Mouse (Mus musculus) forebrain, embryonic 13.5 days (tissue): ENCODE results near the gene Maco1. TPM values are rescaled to one million over a fixed set of nuclear protein-coding genes. Genes with fewer than 3 reads are reported as not detected.

Experiments
- ATAC-seq: fragments of 200-750 bp; cut with Nextera tagmentation; 2 replicates; pipeline ENCODE4 v1.8.0; 2017
- H3K27ac ChIP-seq: fragments of 300-500 bp; sonication (generic); 2 replicates; pipeline ENCODE4 v1.5.1; 2015; ENCODE audit warnings: inconsistent platforms, mild to moderate bottlenecking, moderate library complexity
- H3K27me3 ChIP-seq: fragments of 300-500 bp; sonication (generic); 2 replicates; pipeline ENCODE4 v1.6.1; 2015; ENCODE audit warnings: mild to moderate bottlenecking, inconsistent platforms
- H3K36me3 ChIP-seq: fragments of 300-500 bp; sonication (generic); 2 replicates; pipeline ENCODE4 v1.6.1; 2015; ENCODE audit warnings: mild to moderate bottlenecking, inconsistent platforms; ENCODE audit not compliant: poor library complexity, severe bottlenecking
- H3K4me1 ChIP-seq: fragments of 300-500 bp; sonication (generic); 2 replicates; pipeline ENCODE4 v1.6.1; 2015; ENCODE audit warnings: inconsistent platforms
- H3K4me2 ChIP-seq: fragments of 300-500 bp; sonication (generic); 2 replicates; pipeline ENCODE4 v1.6.1; 2015; ENCODE audit warnings: inconsistent platforms, mild to moderate bottlenecking, moderate library complexity
- H3K4me3 ChIP-seq: fragments of 300-500 bp; sonication (generic); 2 replicates; pipeline ENCODE4 v1.5.1; 2015; ENCODE audit warnings: mild to moderate bottlenecking, inconsistent platforms
- H3K9ac ChIP-seq: fragments of 300-500 bp; sonication (generic); 2 replicates; pipeline ENCODE4 v1.6.1; 2015; ENCODE audit warnings: mild to moderate bottlenecking, inconsistent platforms
- H3K9me3 ChIP-seq: fragments of 300-500 bp; sonication (generic); replicated peaks from 2 replicates; pipeline ENCODE4 v1.6.1; 2016; ENCODE audit warnings: inconsistent platforms
- WGBS: fragments of 180-500 bp; shearing (Covaris S2); methylation state at CpG from one replicate; pipeline ENCODE4 v1.1.7; 2015; 5-methylcytosine and 5-hydroxymethylcytosine counted together
- polyA plus RNA-seq: library from polyadenylated mRNA; unstranded; fragments of >200 nt; fragmentation: Nextera tagmentation; extraction: Ambion mirVana; gene quantifications from 2 replicates; pipeline ENCODE4 v1.2.1, GENCODE M21; 2015

Gene Maco1
- polyA plus RNA-seq, 1 experiment from 2014 or later: 91.3 TPM

DNA sequence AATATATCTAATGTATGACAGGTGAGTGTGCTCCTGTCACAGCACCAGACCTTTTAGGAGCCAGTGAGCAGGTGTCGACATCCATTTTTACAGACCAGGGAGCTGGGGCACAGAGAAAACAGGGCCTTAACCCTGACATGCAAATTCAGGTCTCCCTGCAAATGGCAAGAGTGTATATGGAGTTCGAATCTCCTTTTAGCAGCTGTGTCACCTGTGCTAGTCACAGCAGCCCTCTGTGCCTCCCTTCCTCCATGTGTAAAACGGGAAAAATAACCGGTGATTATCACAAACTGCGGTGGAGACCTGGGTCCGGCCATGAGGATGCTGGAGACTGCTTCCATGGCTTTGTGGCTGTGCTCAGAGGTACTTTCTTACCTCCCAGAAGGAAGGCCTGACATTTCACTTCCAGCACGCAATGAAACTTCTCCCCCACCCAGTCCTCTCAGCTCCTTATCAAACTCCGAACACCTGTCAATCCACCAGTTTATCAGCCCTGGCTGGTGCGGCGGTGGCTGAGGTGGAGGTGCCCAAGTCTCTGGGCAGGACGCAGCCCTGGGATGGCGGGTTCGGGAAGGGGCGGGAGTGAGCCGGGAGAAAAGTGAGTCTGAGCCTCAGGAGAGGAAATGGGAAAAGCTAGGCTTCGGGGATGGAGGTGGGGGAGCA lies 16.1 kb upstream of the Maco1 start:
- Histone ChIP-seq H3K9me3 (no peaks in the 10 kb centered on the region), H3K27ac (no peak overlapping the region), H3K36me3 (no peaks in the 10 kb centered on the region), H3K27me3 (peaks cover 41% of the 10 kb centered on the region), H3K4me2 (no peak overlapping the region), H3K4me3 (no peak overlapping the region), H3K4me1 (no peaks in the 10 kb centered on the region), H3K9ac (no peak overlapping the region)
- ATAC-seq: no peak
- WGBS: 12% methylated on average over 16 of the region's 16 CpGs

DNA sequence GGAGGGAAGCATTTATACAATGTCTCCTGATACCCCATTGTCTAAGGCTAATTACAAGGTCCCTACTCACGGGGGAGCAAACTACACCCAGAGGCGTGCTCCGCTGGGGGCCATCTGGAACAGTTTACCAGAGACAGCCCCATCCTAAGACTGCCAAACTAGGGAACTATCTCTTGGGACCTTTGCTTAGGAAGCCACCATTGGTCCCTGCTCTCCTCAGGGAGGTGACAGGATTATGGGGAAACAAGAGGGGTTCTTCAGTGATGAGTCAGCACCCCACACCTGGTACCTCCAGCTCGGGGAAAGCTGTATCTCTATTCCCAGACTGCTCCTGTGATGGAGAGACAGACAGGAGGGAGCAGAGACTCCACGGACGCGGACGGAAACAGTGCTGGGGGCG lies 15.3 kb upstream of the Maco1 start:
- Histone ChIP-seq H3K36me3 (no peaks in the 10 kb centered on the region), H3K9me3 (no peaks in the 10 kb centered on the region), H3K4me3 (no peak overlapping the region), H3K27me3 (peaks cover 41% of the 10 kb centered on the region), H3K4me1 (no peaks in the 10 kb centered on the region), H3K27ac (no peak overlapping the region), H3K4me2 (no peak overlapping the region), H3K9ac (no peak overlapping the region)
- no peak for ATAC-seq
- 24% methylated on average over 8 of the region's 9 CpGs for WGBS

- Histone ChIP-seq H3K9ac (no peak overlapping the region), H3K27me3 (peaks cover 41% of the 10 kb centered on the region), H3K27ac (no peak overlapping the region), H3K36me3 (no peaks in the 10 kb centered on the region), H3K4me2 (no peak overlapping the region), H3K4me3 (no peak overlapping the region), H3K9me3 (no peaks in the 10 kb centered on the region), H3K4me1 (no peaks in the 10 kb centered on the region)
- WGBS: 89% methylated on average over 10 of the region's 10 CpGs
- no peak for ATAC-seq
Measured at GRCm38 (mm10) chr4:134868065-134868464, 14.9 kb upstream of the Maco1 start.

DNA sequence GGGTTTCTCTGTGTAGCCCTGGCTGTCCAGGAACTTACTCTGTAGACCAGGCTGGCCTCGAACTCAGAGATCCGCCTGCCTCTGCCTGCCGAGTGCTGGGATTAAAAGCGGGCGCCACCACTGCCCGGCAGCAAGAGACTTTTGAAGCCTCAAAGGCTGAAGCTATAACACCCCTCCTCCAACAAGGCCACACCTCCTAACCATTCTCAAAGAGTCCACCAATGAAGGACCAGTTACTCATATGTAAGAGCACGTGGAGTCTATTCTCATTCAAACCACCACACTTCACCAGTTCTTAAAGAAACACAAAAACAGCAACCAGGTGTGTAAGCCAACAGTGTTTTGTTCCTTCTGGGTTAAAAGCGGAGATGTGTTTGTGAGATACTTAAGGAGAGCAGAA lies 14.5 kb upstream of the Maco1 start:
- Histone ChIP-seq H3K4me3 (no peak overlapping the region), H3K36me3 (no peaks in the 10 kb centered on the region), H3K9me3 (no peaks in the 10 kb centered on the region), H3K4me1 (no peaks in the 10 kb centered on the region), H3K4me2 (no peak overlapping the region), H3K27me3 (peaks cover 41% of the 10 kb centered on the region), H3K27ac (no peak overlapping the region), H3K9ac (no peak overlapping the region)
- ATAC-seq: no peak
- 88% methylated on average over 8 of the region's 8 CpGs for WGBS

DNA sequence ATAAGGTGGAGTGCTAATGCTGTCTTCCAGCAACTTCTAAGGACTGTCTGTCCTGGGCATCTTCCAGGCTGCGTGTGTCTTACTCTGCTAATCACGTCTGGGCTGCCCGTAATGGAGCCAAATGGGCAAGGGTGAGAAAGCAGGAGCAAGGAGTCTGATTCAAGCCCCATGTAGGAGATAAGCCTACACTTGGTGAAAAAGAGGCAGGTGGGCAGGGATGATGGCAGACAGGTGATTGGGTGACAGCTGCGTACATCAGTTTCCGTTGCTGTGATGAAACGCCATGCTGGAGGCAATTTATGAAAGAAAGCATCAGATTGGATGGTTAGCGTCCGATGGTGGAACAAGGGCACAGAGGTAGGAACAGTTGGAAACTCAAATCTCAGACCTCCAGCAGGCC lies 14.1 kb upstream of the Maco1 start:
- no peak for ATAC-seq
- Histone ChIP-seq H3K9ac (no peak overlapping the region), H3K36me3 (no peaks in the 10 kb centered on the region), H3K27me3 (peaks cover 40% of the 10 kb centered on the region), H3K9me3 (no peaks in the 10 kb centered on the region), H3K4me3 (no peak overlapping the region), H3K4me2 (no peak overlapping the region), H3K27ac (no peak overlapping the region), H3K4me1 (no peaks in the 10 kb centered on the region)
- 90% methylated on average over 8 of the region's 8 CpGs for WGBS

GRCm38 (mm10) chr4:134865789-134866188 lies 12.6 kb upstream of the Maco1 start:
- Histone ChIP-seq H3K9ac (no peak overlapping the region), H3K4me3 (no peak overlapping the region), H3K4me1 (no peaks in the 10 kb centered on the region), H3K9me3 (no peaks in the 10 kb centered on the region), H3K4me2 (no peak overlapping the region), H3K36me3 (no peaks in the 10 kb centered on the region), H3K27ac (no peak overlapping the region), H3K27me3 (peaks cover 32% of the 10 kb centered on the region)
- 92% methylated on average over 5 of the region's 5 CpGs for WGBS
- ATAC-seq: no peak

DNA sequence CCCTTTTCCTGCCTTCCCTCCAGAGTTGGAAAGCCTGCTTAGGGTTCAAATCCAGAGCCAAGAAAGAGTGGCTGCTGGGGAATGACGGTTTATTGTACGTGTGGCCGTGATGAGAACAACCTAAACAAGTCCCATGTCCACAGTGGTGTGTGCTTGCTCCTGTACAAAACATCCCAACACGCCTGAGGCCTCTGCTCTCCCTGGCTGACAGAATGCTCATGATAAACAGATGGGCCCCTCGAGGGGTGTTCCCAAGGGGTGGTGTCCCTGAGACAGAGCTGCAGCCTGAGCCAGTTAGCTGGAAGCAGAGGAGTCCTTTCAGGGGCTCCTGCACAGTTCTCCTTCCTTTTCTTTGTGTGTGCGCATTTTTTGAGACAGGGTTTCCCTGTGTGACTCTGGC lies 12.2 kb upstream of the Maco1 start:
- Histone ChIP-seq H3K9me3 (no peaks in the 10 kb centered on the region), H3K4me1 (no peaks in the 10 kb centered on the region), H3K4me2 (no peak overlapping the region), H3K4me3 (no peak overlapping the region), H3K27me3 (peaks cover 28% of the 10 kb centered on the region), H3K9ac (no peak overlapping the region), H3K36me3 (no peaks in the 10 kb centered on the region), H3K27ac (no peak overlapping the region)
- WGBS: 69% methylated on average over 6 of the region's 6 CpGs
- no peak for ATAC-seq

- no peak for ATAC-seq
- 74% methylated on average over 14 of the region's 14 CpGs for WGBS
Measured at GRCm38 (mm10) chr4:134863937-134864729, 11.0 kb upstream of the Maco1 start, which contains the start of gene Rhd. Gene Rhd, plus strand, starts transcription at chr4:134864536.

DNA sequence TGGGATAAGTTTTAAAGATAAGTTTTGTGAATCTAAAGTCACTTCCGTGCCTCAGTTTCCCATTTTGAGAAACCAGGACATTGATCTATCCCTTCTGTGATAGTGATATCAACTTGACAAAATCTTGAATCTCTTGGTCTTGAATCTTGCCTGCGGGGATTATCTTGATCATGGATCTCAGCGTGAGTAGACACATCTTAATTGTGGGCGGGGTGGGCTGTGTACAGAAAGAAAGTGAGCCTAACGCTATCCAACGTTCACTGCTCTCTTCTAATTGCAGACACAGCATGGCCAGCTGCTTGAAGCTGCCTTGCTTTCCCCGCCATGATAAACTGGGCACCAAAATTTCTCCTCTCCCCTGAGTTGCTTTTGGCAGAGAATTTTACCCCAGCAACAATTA lies 9.9 kb upstream of the Maco1 start:
- WGBS: 82% methylated on average over 7 of the region's 7 CpGs

More at GRCm38 (mm10) chr4:134863937-134864729, 11.0 kb upstream of the Maco1 start, which contains the start of gene Rhd:
- Histone ChIP-seq H3K4me3 (no peak within 1 kb of the TSS), H3K9me3 (no peaks in the 10 kb centered on the region), H3K27ac (no peak within 1 kb of the TSS), H3K4me1 (no peaks in the 10 kb centered on the region), H3K27me3 (peaks cover 16% of the 10 kb centered on the region), H3K9ac (no peak within 1 kb of the TSS), H3K36me3 (no peaks in the 10 kb centered on the region), H3K4me2 (no peak within 1 kb of the TSS)

DNA sequence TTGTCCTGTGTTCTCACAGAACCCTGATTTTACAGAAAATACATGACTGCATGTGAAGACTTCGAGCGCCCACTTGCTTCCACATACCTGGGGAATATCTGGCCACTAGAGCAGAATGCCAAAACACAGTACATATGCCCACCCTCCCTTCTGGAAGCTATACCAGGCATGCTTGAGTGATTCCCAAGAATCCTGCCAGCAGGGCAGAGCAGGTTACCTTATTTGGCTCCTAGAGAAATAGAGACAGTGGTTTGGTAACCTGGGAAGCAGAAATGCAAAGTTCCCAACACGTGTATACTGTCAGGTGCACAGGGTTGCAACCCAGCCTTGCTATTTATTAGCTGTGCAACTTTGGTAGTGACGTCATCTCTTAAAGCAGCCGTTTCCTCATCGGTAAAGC lies 8.7 kb upstream of the Maco1 start:
- Histone ChIP-seq H3K27ac (no peak overlapping the region), H3K36me3 (no peaks in the 10 kb centered on the region), H3K27me3 (no peaks in the 10 kb centered on the region), H3K4me2 (no peak overlapping the region), H3K9ac (no peak overlapping the region), H3K9me3 (no peaks in the 10 kb centered on the region), H3K4me1 (no peaks in the 10 kb centered on the region), H3K4me3 (no peak overlapping the region)
- 91% methylated on average over 6 of the region's 6 CpGs for WGBS
- no peak for ATAC-seq

More for the DNA sequence above, 9.9 kb upstream of the Maco1 start:
- Histone ChIP-seq H3K9ac (no peak overlapping the region), H3K27me3 (peaks cover 4% of the 10 kb centered on the region; the same call in 1 of the 2 replicates), H3K4me3 (no peak overlapping the region), H3K4me1 (no peaks in the 10 kb centered on the region), H3K9me3 (no peaks in the 10 kb centered on the region), H3K4me2 (no peak overlapping the region), H3K27ac (no peak overlapping the region), H3K36me3 (no peaks in the 10 kb centered on the region)
- no peak for ATAC-seq

GRCm38 (mm10) chr4:134858494-134858893 lies 5.3 kb upstream of the Maco1 start:
- Histone ChIP-seq H3K9ac (no peak overlapping the region), H3K27ac (no peak overlapping the region), H3K27me3 (peaks cover 19% of the 10 kb centered on the region), H3K4me3 (no peak overlapping the region), H3K4me1 (no peaks in the 10 kb centered on the region), H3K4me2 (no peak overlapping the region), H3K36me3 (no peaks in the 10 kb centered on the region), H3K9me3 (no peaks in the 10 kb centered on the region)
- no peak for ATAC-seq
- 89% methylated on average over 4 of the region's 4 CpGs for WGBS

DNA sequence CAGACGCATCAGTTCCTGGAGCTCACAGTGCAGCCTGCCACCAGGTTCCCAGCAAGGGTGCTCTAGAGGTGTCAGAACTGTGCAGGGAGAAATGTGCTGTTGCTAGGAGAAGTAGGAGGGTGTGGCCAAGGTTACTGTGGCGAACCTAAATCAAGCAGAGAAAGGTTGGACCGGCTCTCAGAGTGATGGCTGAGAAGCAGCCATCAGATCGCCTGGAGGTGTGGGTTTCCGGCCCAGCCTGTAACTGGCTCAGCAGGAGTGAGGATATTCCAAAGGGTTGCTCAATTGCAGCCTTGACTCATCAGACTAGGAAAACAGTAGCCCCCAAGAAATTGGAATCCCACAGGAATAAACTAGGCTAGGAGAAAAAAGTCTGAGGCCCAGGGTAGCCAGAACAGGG lies 3.4 kb upstream of the Maco1 start:
- WGBS: 29% methylated on average over 5 of the region's 5 CpGs
- Histone ChIP-seq H3K27me3 (peaks cover 19% of the 10 kb centered on the region), H3K4me1 (peaks cover 7% of the 10 kb centered on the region), H3K9me3 (no peaks in the 10 kb centered on the region), H3K4me2 (no peak overlapping the region), H3K36me3 (no peaks in the 10 kb centered on the region), H3K4me3 (no peak overlapping the region), H3K9ac (no peak overlapping the region), H3K27ac (no peak overlapping the region)
- ATAC-seq: no peak
